Mouse (Mus musculus) right cerebral cortex, postnatal 10 days (tissue): ENCODE data around the gene Psme2b.
"Not testable (repeated sequence)": the region's sequence is repeated elsewhere in the genome, so short reads cannot be mapped to it uniquely, and the experiment has no call there.

Experiments used
- DNase-seq, 2 experiments: peaks; one replicate each; pipeline ENCODE4 v3.0.0; 2021; ENCODE audit warnings: low spot score in 2 of 2

Psme2b gene

GRCm38 (mm10) chr11:48946090-48946489 lies at the start of gene Psme2b:
Psme2b (minus strand) TSS chr11:48946190.
- DNase-seq = not testable (repeated sequence)

GRCm38 (mm10) chr11:48994018-48994417 lies 48.0 kb upstream of the Psme2b start, which contains the start of gene Tgtp1:
Tgtp1 (minus strand) TSS chr11:48994172.
- not testable (repeated sequence) for DNase-seq

- DNase-seq = not testable (repeated sequence)
Measured at GRCm38 (mm10) chr11:48993296-48993695, 47.3 kb upstream of the Psme2b start.

GRCm38 (mm10) chr11:48991740-48992520 lies 45.9 kb upstream of the Psme2b start, which contains the start of gene Gm12185:
Gm12185 (minus strand) TSS chr11:48992226.
- not testable (repeated sequence) for DNase-seq

GRCm38 (mm10) chr11:48989981-48990380 lies 44.0 kb upstream of the Psme2b start:
- not testable (repeated sequence) for DNase-seq

- not testable (repeated sequence) for DNase-seq
Measured at GRCm38 (mm10) chr11:48988219-48988618, 42.2 kb upstream of the Psme2b start.

- DNase-seq = not testable (repeated sequence)
Measured at GRCm38 (mm10) chr11:48982848-48983247, 36.9 kb upstream of the Psme2b start.

GRCm38 (mm10) chr11:48980052-48980451 lies 34.1 kb upstream of the Psme2b start:
- DNase-seq = not testable (repeated sequence)

GRCm38 (mm10) chr11:48979251-48979650 lies 33.3 kb upstream of the Psme2b start, which contains the start of gene 9930111J21Rik1:
9930111J21Rik1 (minus strand) TSS chr11:48979398.
- DNase-seq = not testable (repeated sequence)

GRCm38 (mm10) chr11:48978240-48978939 lies 32.4 kb upstream of the Psme2b start, which contains the start of gene Olfr56:
Olfr56 (plus strand) TSS chr11:48978889.
- not testable (repeated sequence) for DNase-seq

GRCm38 (mm10) chr11:48974686-48975085 lies 28.7 kb upstream of the Psme2b start:
- DNase-seq = not testable (repeated sequence)

- DNase-seq = not testable (repeated sequence)
Measured at GRCm38 (mm10) chr11:48939286-48939685, 6.7 kb downstream of the Psme2b start.

GRCm38 (mm10) chr11:48935291-48935690 lies 10.7 kb downstream of the Psme2b start:
- not testable (repeated sequence) for DNase-seq

- DNase-seq = not testable (repeated sequence)
Measured at GRCm38 (mm10) chr11:48933923-48934322, 12.1 kb downstream of the Psme2b start.

GRCm38 (mm10) chr11:48933422-48933821 lies 12.6 kb downstream of the Psme2b start:
- not testable (repeated sequence) for DNase-seq

GRCm38 (mm10) chr11:48928068-48928467 lies 17.9 kb downstream of the Psme2b start:
- not testable (repeated sequence) for DNase-seq

- not testable (repeated sequence) for DNase-seq
Measured at GRCm38 (mm10) chr11:48926437-48926836, 19.6 kb downstream of the Psme2b start.

- DNase-seq = not testable (repeated sequence)
Measured at GRCm38 (mm10) chr11:48923818-48924217, 22.2 kb downstream of the Psme2b start.

GRCm38 (mm10) chr11:48918380-48918779 lies 27.6 kb downstream of the Psme2b start:
- no peak for DNase-seq

- no peak for DNase-seq
Measured at GRCm38 (mm10) chr11:48913611-48914010, 32.4 kb downstream of the Psme2b start.

GRCm38 (mm10) chr11:48908459-48908858 lies 37.5 kb downstream of the Psme2b start:
- no peak for DNase-seq

GRCm38 (mm10) chr11:48902021-48902420 lies 44.0 kb downstream of the Psme2b start, which contains the start of gene Gm5431:
Gm5431 (minus strand) TSS chr11:48902214.
- DNase-seq = no peak
